9 mouse cellular contexts compared by ENCODE assay signal in genomic region chr5:112394779-112395443, GRCm38 (mm10). TPM values are rescaled to one million over a fixed set of nuclear protein-coding genes. Genes with fewer than 3 reads are reported as not detected.
DNase-seq lines count a peak whose midpoint lies in the region; ATAC-seq and TF ChIP-seq lines count a peak whose summit lies in the region.
"Had no signal": no experiment of that assay in that cellular context is flagged by ENCODE, and none has a peak within 500 bp of the region (broad histone marks: within the 10 kb centered on the region; RNA-seq: fewer than 3 reads in every experiment).

Asphd2 (minus strand) TSS chr5:112394866.

- H3K9ac ChIP-seq in forebrain, embryonic 13.5 days, result peak within 1 kb of the TSS; percentile 82
- peak within 1 kb of the TSS; percentile 77 for H3K9ac ChIP-seq in midbrain, embryonic 12.5 days (replicated peaks)
- H3K9ac ChIP-seq in stomach, embryonic 15.5 days, result 0 out of 2 replicates have a peak within 1 kb of the TSS, but pooled peaks have one; percentile 2

- H3K9me3 ChIP-seq in forebrain, embryonic 13.5 days (replicated peaks), result no peaks in the 10 kb centered on the region
- no peaks in the 10 kb centered on the region for H3K9me3 ChIP-seq in midbrain, embryonic 12.5 days
- no peaks in the 10 kb centered on the region for H3K9me3 ChIP-seq in stomach, embryonic 15.5 days

- peak; percentile 44 for DNase-seq in adrenal gland, adult 2 months
- no peak for DNase-seq in adrenal gland, adult 18-20 months (ENCODE audit: low spot score in 2 of 2)
- DNase-seq in heart, postnatal 25 days (ENCODE audit: low spot score), result peak; percentile 24
- DNase-seq in left cerebral cortex, adult 2 months (ENCODE audit: extremely low spot score in 1 of 2, low spot score in 2 of 2), result peak; percentile 79 to 81

- no peaks in the 10 kb centered on the region for H3K27me3 ChIP-seq in forebrain, embryonic 13.5 days
- peaks cover 25% of the 10 kb centered on the region for H3K27me3 ChIP-seq in midbrain, embryonic 12.5 days
- H3K27me3 ChIP-seq in stomach, embryonic 15.5 days (replicated peaks), result peaks cover 39% of the 10 kb centered on the region

- intact Hi-C loops in heart, postnatal 25 days (cut with DNase I), result no loop called here
- intact Hi-C loops in left cerebral cortex, adult 2 months (cut with DNase I), result loop anchor here (5.0 kb wide), 1 partner anchor 32 kb away; no protein-coding TSS in a partner anchor

- peak; percentile 23; the same call in 1 of the 2 replicates for ATAC-seq in cerebellum, adult (ENCODE audit: insufficient number of reproducible peaks, low FRiP score, low TSS enrichment)
- ATAC-seq in forebrain, embryonic 13.5 days, result peak; percentile 86
- peak; percentile 89 for ATAC-seq in midbrain, embryonic 12.5 days (ENCODE audit: low FRiP score, low read depth)
- ATAC-seq in stomach, embryonic 15.5 days (ENCODE audit: insufficient read depth, low FRiP score, low read depth), result peak; percentile 80

- TF ChIP-seq CTCF in left cerebral cortex, adult 2 months (IDR thresholded peaks at IDR 0.05), result peak; percentile 21; the same call in 1 of the 2 replicates

- WGBS in forebrain, embryonic 13.5 days, result 2% methylated on average over 27 of the region's 67 CpGs
- WGBS in midbrain, embryonic 12.5 days, result under 1% methylated on average over 59 of the region's 67 CpGs
- 4% methylated on average over 56 of the region's 67 CpGs for WGBS in stomach, embryonic 15.5 days

- peaks cover 20% of the 10 kb centered on the region for H3K36me3 ChIP-seq in forebrain, embryonic 13.5 days (ENCODE audit: poor library complexity, severe bottlenecking)
- peaks cover 16% of the 10 kb centered on the region for H3K36me3 ChIP-seq in midbrain, embryonic 12.5 days
- no peaks in the 10 kb centered on the region for H3K36me3 ChIP-seq in stomach, embryonic 15.5 days

- H3K4me3 ChIP-seq in forebrain, embryonic 13.5 days, result peak within 1 kb of the TSS; percentile 70
- peak within 1 kb of the TSS; percentile 65 for H3K4me3 ChIP-seq in left cerebral cortex, adult 2 months
- H3K4me3 ChIP-seq in midbrain, embryonic 12.5 days, result peak within 1 kb of the TSS; percentile 69
- H3K4me3 ChIP-seq in stomach, embryonic 15.5 days (replicated peaks), result peak within 1 kb of the TSS; percentile 52

- peak within 1 kb of the TSS; percentile 93 for H3K27ac ChIP-seq in forebrain, embryonic 13.5 days
- H3K27ac ChIP-seq in left cerebral cortex, adult 2 months, result peak within 1 kb of the TSS; percentile 86
- H3K27ac ChIP-seq in midbrain, embryonic 12.5 days (replicated peaks), result peak within 1 kb of the TSS; percentile 84
- H3K27ac ChIP-seq in stomach, embryonic 15.5 days, result peak within 1 kb of the TSS; percentile 70

- H3K4me1 ChIP-seq in forebrain, embryonic 13.5 days, result peaks cover 53% of the 10 kb centered on the region
- peaks cover 34% of the 10 kb centered on the region for H3K4me1 ChIP-seq in midbrain, embryonic 12.5 days
- 0 out of 2 replicates have a peak, but pooled peaks cover 8% of the 10 kb centered on the region for H3K4me1 ChIP-seq in stomach, embryonic 15.5 days

- H3K4me2 ChIP-seq in forebrain, embryonic 13.5 days, result peak within 1 kb of the TSS; percentile 89
- peak within 1 kb of the TSS; percentile 89 for H3K4me2 ChIP-seq in midbrain, embryonic 12.5 days (replicated peaks)
- peak within 1 kb of the TSS; percentile 84 for H3K4me2 ChIP-seq in stomach, embryonic 15.5 days

RNA-seq across cellular contexts. Expression of gene Asphd2, which starts in this region (rescaled TPM):
- total RNA-seq in adrenal gland, adult 2 months (2021), result 1 to 10 TPM; 2.1 to 6.5 TPM
- polyA plus RNA-seq in adrenal gland, adult 2 months (2012; rRNA removed), result 2.1 and 5.1 TPM in 2 replicates
- total RNA-seq in adrenal gland, adult 18-20 months (2021), result 1 to 10 TPM; 3.4 to 4.3 TPM
- polyA plus RNA-seq in forebrain, embryonic 13.5 days (2015; fragmentation: Nextera tagmentation; extraction: Ambion mirVana), result 21.4 and 23.8 TPM in 2 replicates
- under 1 TPM; 0.65 to 0.70 TPM for total RNA-seq in heart, postnatal 25 days (2021)
- 100 to 1,000 TPM; 180 to 183 TPM for total RNA-seq in left cerebral cortex, adult 2 months (2021)
- 58.3 and 65.7 TPM in 2 replicates for polyA plus RNA-seq in midbrain, embryonic 12.5 days (2016; fragmentation: Nextera tagmentation; extraction: Ambion mirVana)
- 10.2 and 12.1 TPM in 2 replicates for polyA plus RNA-seq in stomach, embryonic 15.5 days (2015; fragmentation: Nextera tagmentation; extraction: Ambion mirVana)
- total RNA-seq: hematopoietic stem cell, adult 5-6 weeks had no signal

Comparison
In these comparisons a context has a peak if more than half of its experiments do, and no peak if none do; other contexts are left out.
1. RNA of gene Asphd2 (total RNA-seq): 180 to 183 TPM in left cerebral cortex, adult 2 months; 2.1 to 6.5 TPM in adrenal gland, adult 2 months, 3.4 to 4.3 TPM in adrenal gland, adult 18-20 months and 0.65 to 0.70 TPM in heart, postnatal 25 days; every median in the first group is over 10 times any median in the second.
2. DNase-seq: peak in adrenal gland, adult 2 months (single experiment) and left cerebral cortex, adult 2 months (2 of 2); none in adrenal gland, adult 18-20 months (0 of 2).
3. Peak in DNase-seq in heart, postnatal 25 days; RNA of the gene not detected or under 1 TPM.
4. ATAC-seq: peak in every context shown above with its lines; median percentile 89 in midbrain, embryonic 12.5 days; 86 in forebrain, embryonic 13.5 days; 80 in stomach, embryonic 15.5 days; 23 in cerebellum, adult.
5. H3K9ac ChIP-seq: peak in every context shown above with its lines; median percentile 82 in forebrain, embryonic 13.5 days; 77 in midbrain, embryonic 12.5 days; 2 in stomach, embryonic 15.5 days.
6. Peak in every context shown above with its lines, with median percentiles within 50 percentile points of each other: H3K27ac ChIP-seq, H3K4me2 ChIP-seq and H3K4me3 ChIP-seq.